Mouse (Mus musculus) olfactory bulb, adult 2 months (tissue): Measurements from ENCODE around the gene Rab8b.

ENCODE experiments used
- CTCF ChIP-seq: fragments of 200-500 bp; IDR thresholded peaks from 2 replicates; pipeline ENCODE4 v1.5.1; 2012; ENCODE audit warnings: low read depth, mild to moderate bottlenecking, low read length, moderate library complexity; ENCODE audit not compliant: insufficient read depth
- POLR2A ChIP-seq: fragments of 200-500 bp; IDR thresholded peaks from 2 replicates; pipeline ENCODE4 v1.6.1; 2012; ENCODE audit warnings: mild to moderate bottlenecking, low read depth, low read length, moderate library complexity; ENCODE audit not compliant: insufficient read depth

- TF ChIP-seq CTCF (no peak), POLR2A (no peak)
These were observed 40.6 kb downstream of the Rab8b start for GRCm38 (mm10) chr9:66878899-66879298.
